8 mouse cellular contexts compared by ENCODE assay signal in the genomic region with DNA sequence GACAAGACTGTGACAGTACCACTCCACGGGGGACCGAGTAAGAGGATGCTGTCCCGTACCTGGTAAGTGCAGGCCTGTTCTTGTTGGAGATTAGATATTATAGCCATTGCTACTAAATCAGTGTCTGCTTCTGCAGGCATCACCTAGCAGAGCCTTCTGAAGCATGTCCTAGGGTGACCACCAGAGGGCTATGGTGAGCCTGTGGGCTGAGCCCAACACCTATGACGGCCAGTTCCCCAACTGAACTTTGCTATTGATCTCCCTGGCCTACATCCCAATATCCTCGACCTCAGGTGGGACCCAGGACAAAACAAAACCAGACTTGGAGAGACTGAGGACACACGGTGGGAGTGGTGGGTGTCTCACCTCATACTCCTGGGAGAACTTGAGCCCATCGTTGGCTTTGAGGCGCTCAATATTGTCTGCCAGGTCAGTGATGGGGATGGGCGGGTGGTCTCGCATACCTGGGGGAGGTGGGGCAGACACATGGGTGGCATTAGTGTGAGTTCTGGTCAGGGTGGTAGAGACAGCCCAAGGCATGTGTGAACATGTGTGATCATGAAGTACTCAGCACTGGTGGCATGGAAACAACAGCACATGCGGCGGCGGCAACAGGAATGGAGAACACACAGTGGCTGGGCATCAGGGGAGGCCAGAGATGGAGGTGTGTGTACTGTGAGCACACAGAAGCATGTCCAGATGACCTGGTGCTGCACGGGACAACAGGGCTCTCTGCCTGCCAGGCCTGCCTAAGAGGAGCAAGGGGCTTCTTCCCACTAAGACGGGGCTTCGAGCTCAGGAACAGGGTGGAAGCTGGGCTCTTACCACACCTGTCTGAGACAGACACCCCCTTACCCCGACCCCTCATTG. TPM values are rescaled to one million over a fixed set of nuclear protein-coding genes. Genes with fewer than 3 reads are reported as not detected.
DNase-seq lines count a peak whose midpoint lies in the region; ATAC-seq and TF ChIP-seq lines count a peak whose summit lies in the region.

No protein-coding gene starts in this region.

- WGBS in kidney, adult 2 months = 76% methylated on average over 17 of the region's 17 CpGs
- WGBS in limb, embryonic 11.5 days = 85% methylated on average over 17 of the region's 17 CpGs
- 87% methylated on average over 17 of the region's 17 CpGs for WGBS in midbrain, embryonic 14.5 days
- 71% methylated on average over 17 of the region's 17 CpGs for WGBS in stomach, postnatal 0 days

- H3K79me2 ChIP-seq in C2C12 (ENCODE audit: control insufficient read depth, insufficient read depth) = no peaks in the 10 kb centered on the region

- H3K27ac ChIP-seq in kidney, adult 2 months (ENCODE audit: insufficient read depth, low read depth, low read length) = no peak overlapping the region
- H3K27ac ChIP-seq in limb, embryonic 11.5 days (replicated peaks; ENCODE audit: low read depth, low read length) = no peak overlapping the region
- H3K27ac ChIP-seq in midbrain, embryonic 14.5 days (replicated peaks; ENCODE audit: low read depth, low read length) = no peak overlapping the region
- no peak overlapping the region for H3K27ac ChIP-seq in stomach, postnatal 0 days (replicated peaks)

- ATAC-seq in limb, embryonic 11.5 days (ENCODE audit: insufficient number of reproducible peaks, low FRiP score, low TSS enrichment, low read depth) = 0 out of 2 replicates have a peak, but pooled peaks have one; percentile 18
- ATAC-seq in midbrain, embryonic 14.5 days (ENCODE audit: low FRiP score, low TSS enrichment) = no peak; the same call in 1 of the 2 replicates
- peak; percentile 64 for ATAC-seq in stomach, postnatal 0 days (ENCODE audit: low FRiP score, low TSS enrichment)

- no peaks in the 10 kb centered on the region for H3K9me3 ChIP-seq in limb, embryonic 11.5 days (ENCODE audit: control insufficient read depth, low read length)
- H3K9me3 ChIP-seq in midbrain, embryonic 14.5 days (ENCODE audit: control insufficient read depth, low read length) = no peaks in the 10 kb centered on the region
- H3K9me3 ChIP-seq in stomach, postnatal 0 days (ENCODE audit: control insufficient read depth, low read length) = no peaks in the 10 kb centered on the region

- no peak overlapping the region for H3K4me2 ChIP-seq in limb, embryonic 11.5 days (ENCODE audit: low read depth, severe bottlenecking)
- H3K4me2 ChIP-seq in midbrain, embryonic 14.5 days (ENCODE audit: low read length) = no peak overlapping the region
- no peak overlapping the region for H3K4me2 ChIP-seq in stomach, postnatal 0 days (replicated peaks; ENCODE audit: low read depth)

- H3ac ChIP-seq in C2C12 (ENCODE audit: control insufficient read depth, insufficient read length, low read depth) = no peak overlapping the region

- DNase-seq in adrenal gland, adult (ENCODE audit: inconsistent age in 2 of 2, low spot score in 1 of 2) = peak; percentile 68 to 90
- peak; percentile 13 for DNase-seq in embryo, embryonic 11.5 days (ENCODE audit: low read depth, low spot score)
- DNase-seq in gastrocnemius, postnatal 4 days (ENCODE audit: low spot score in 2 of 2) = peak; percentile 42 to 63
- DNase-seq in kidney, adult 2 months = peak; percentile 79
- peak; percentile 69 for DNase-seq in limb, embryonic 11.5 days (ENCODE audit: low spot score)
- DNase-seq in midbrain, embryonic 14.5 days = peak; percentile 83
- peak; percentile 76 for DNase-seq in stomach, postnatal 0 days (ENCODE audit: low spot score)

- peaks cover 16% of the 10 kb centered on the region for H3K4me1 ChIP-seq in kidney, adult 2 months (ENCODE audit: control insufficient read depth, insufficient read depth, low read length)
- H3K4me1 ChIP-seq in limb, embryonic 11.5 days (ENCODE audit: control insufficient read depth, insufficient read depth, low read length) = no peaks in the 10 kb centered on the region
- H3K4me1 ChIP-seq in midbrain, embryonic 14.5 days (ENCODE audit: control insufficient read depth, insufficient read depth, low read length) = no peaks in the 10 kb centered on the region
- no peaks in the 10 kb centered on the region for H3K4me1 ChIP-seq in stomach, postnatal 0 days (replicated peaks; ENCODE audit: control insufficient read depth, insufficient read depth)

- H3K27me3 ChIP-seq in C2C12 (ENCODE audit: control insufficient read depth, insufficient read depth, insufficient read length) = peaks cover 3% of the 10 kb centered on the region
- no peaks in the 10 kb centered on the region for H3K27me3 ChIP-seq in kidney, adult 2 months (replicated peaks; ENCODE audit: control insufficient read depth, insufficient read depth, low read length)
- no peaks in the 10 kb centered on the region for H3K27me3 ChIP-seq in limb, embryonic 11.5 days (ENCODE audit: control insufficient read depth, insufficient read depth, low read length)
- no peaks in the 10 kb centered on the region for H3K27me3 ChIP-seq in midbrain, embryonic 14.5 days (ENCODE audit: control insufficient read depth, insufficient read depth, low read length)
- no peaks in the 10 kb centered on the region for H3K27me3 ChIP-seq in stomach, postnatal 0 days (ENCODE audit: control insufficient read depth, insufficient read depth, low read length)

- TF ChIP-seq CTCF in C2C12 (IDR thresholded peaks at IDR 0.05; ENCODE audit: control insufficient read depth, insufficient read depth, insufficient read length) = peak; percentile 56
- TF ChIP-seq CTCF in kidney, adult 2 months (conservative IDR thresholded peaks at IDR 0.05; ENCODE audit: insufficient read depth, insufficient read length, low read depth, low read length) = peak; percentile 96
- TF ChIP-seq CTCF in stomach, postnatal 0 days (IDR thresholded peaks at IDR 0.05; ENCODE audit: low read depth) = peak; percentile 94

- no peak for TF ChIP-seq EP300 in stomach, postnatal 0 days (optimal IDR thresholded peaks at IDR 0.05)

- H3K9ac ChIP-seq in limb, embryonic 11.5 days (ENCODE audit: low read length) = no peak overlapping the region
- H3K9ac ChIP-seq in midbrain, embryonic 14.5 days (replicated peaks; ENCODE audit: low read length) = no peak overlapping the region
- no peak overlapping the region for H3K9ac ChIP-seq in stomach, postnatal 0 days (ENCODE audit: low read length)

- no peaks in the 10 kb centered on the region for H3K79me3 ChIP-seq in C2C12 (ENCODE audit: low read depth)

- no peak overlapping the region for H3K4me3 ChIP-seq in C2C12 (ENCODE audit: insufficient read depth, poor library complexity, severe bottlenecking)
- H3K4me3 ChIP-seq in kidney, adult 2 months (ENCODE audit: insufficient read depth, low read depth, low read length) = no peak overlapping the region
- H3K4me3 ChIP-seq in limb, embryonic 11.5 days (ENCODE audit: low read depth, low read length) = no peak overlapping the region
- H3K4me3 ChIP-seq in midbrain, embryonic 14.5 days (replicated peaks; ENCODE audit: low read depth, low read length) = no peak overlapping the region
- H3K4me3 ChIP-seq in stomach, postnatal 0 days (ENCODE audit: low read depth, low read length) = no peak overlapping the region

- H3K36me3 ChIP-seq in C2C12 (ENCODE audit: control insufficient read depth, insufficient read depth) = no peaks in the 10 kb centered on the region
- H3K36me3 ChIP-seq in kidney, adult 2 months (ENCODE audit: control insufficient read depth, insufficient read depth, low read length) = peaks cover 2% of the 10 kb centered on the region; the same call in 1 of the 2 replicates
- H3K36me3 ChIP-seq in limb, embryonic 11.5 days (ENCODE audit: control insufficient read depth, insufficient read depth, low read length) = peaks cover 16% of the 10 kb centered on the region
- peaks cover 93% of the 10 kb centered on the region for H3K36me3 ChIP-seq in midbrain, embryonic 14.5 days (ENCODE audit: control insufficient read depth, insufficient read depth, low read length)
- H3K36me3 ChIP-seq in stomach, postnatal 0 days (ENCODE audit: control insufficient read depth, insufficient read depth, low read length) = peaks cover 34% of the 10 kb centered on the region

- no peak for TF ChIP-seq POLR2A in kidney, adult 2 months (IDR thresholded peaks at IDR 0.05; ENCODE audit: low read depth, low read length)

TF ChIP-seq in C2C12, 6 proteins besides CTCF, POLR2A, EP300 and RAD21:
- TF ChIP-seq USF1 (IDR thresholded peaks at IDR 0.05; ENCODE audit: low read depth) (no peak), MAX (IDR thresholded peaks at IDR 0.05) (no peak), MYOG (IDR thresholded peaks at IDR 0.05; ENCODE audit: control insufficient read depth, extremely low read depth, insufficient read length) (no peak), CEBPB (IDR thresholded peaks at IDR 0.05; ENCODE audit: low read depth) (no peak), MYOD1 (IDR thresholded peaks at IDR 0.05; ENCODE audit: control insufficient read depth, insufficient read length, low read depth) (no peak), FOSL1 (IDR thresholded peaks at IDR 0.05; ENCODE audit: insufficient read depth, low read length, poor library complexity, severe bottlenecking) (no peak)

RNA-seq across cellular contexts. Expression of a gene that starts 37.1 kb away (rescaled TPM):
- polyA plus RNA-seq in C2C12 (2012; fragmentation: generic; extraction: Trizol) = 28.1 TPM
- total RNA-seq in gastrocnemius, postnatal 4 days (2021) = 10 to 100 TPM; 34.4 to 35.7 TPM
- polyA plus RNA-seq in kidney, adult 2 months (2012; rRNA removed) = 31.9 and 34.0 TPM in 2 replicates
- polyA plus RNA-seq in limb, embryonic 11.5 days (2014; fragmentation: Nextera tagmentation; extraction: Ambion mirVana) = 63.9 and 71.4 TPM in 2 replicates
- 56.2 and 62.5 TPM in 2 replicates for polyA plus RNA-seq in midbrain, embryonic 14.5 days (2014; fragmentation: Nextera tagmentation; extraction: Ambion mirVana)
- polyA plus RNA-seq in stomach, postnatal 0 days (2015; fragmentation: Nextera tagmentation; extraction: Ambion mirVana) = 14.4 and 14.6 TPM in 2 replicates

Comparison
In these comparisons a context has a peak if more than half of its experiments do, and no peak if none do; other contexts are left out.
1. DNase-seq: peak in every context shown above with its lines; median percentile 83 in midbrain, embryonic 14.5 days; 79 in adrenal gland, adult; 79 in kidney, adult 2 months; 76 in stomach, postnatal 0 days; 69 in limb, embryonic 11.5 days; 52 in gastrocnemius, postnatal 4 days; 13 in embryo, embryonic 11.5 days.